Mouse (Mus musculus): ENCODE data around the gene Wdr41.

The Wdr41 gene

GRCm38 (mm10) chr13:95034715-95035114, 58.6 kb downstream of the Wdr41 start:
- no peak for DNase-seq (ENCODE audit: low read depth, low spot score)

GRCm38 (mm10) chr13:95038200-95038599, 62.1 kb downstream of the Wdr41 start:
- DNase-seq (ENCODE audit: low read depth, low spot score), result no peak

- DNase-seq (ENCODE audit: low read depth, low spot score), result no peak
Measured at GRCm38 (mm10) chr13:95040140-95040738, 64.1 kb downstream of the Wdr41 start.

GRCm38 (mm10) chr13:95044108-95044507, 68.0 kb downstream of the Wdr41 start:
- DNase-seq (ENCODE audit: low read depth, low spot score), result no peak

GRCm38 (mm10) chr13:95050398-95050797, 74.3 kb downstream of the Wdr41 start:
- no peak for DNase-seq (ENCODE audit: low read depth, low spot score)

GRCm38 (mm10) chr13:95052421-95052820, 76.3 kb downstream of the Wdr41 start:
- no peak for DNase-seq (ENCODE audit: low read depth, low spot score)

GRCm38 (mm10) chr13:95055742-95056388, 79.7 kb downstream of the Wdr41 start:
- DNase-seq (ENCODE audit: low read depth, low spot score), result no peak

GRCm38 (mm10) chr13:95056501-95057280, 80.5 kb downstream of the Wdr41 start:
- DNase-seq (ENCODE audit: low read depth, low spot score), result no peak

GRCm38 (mm10) chr13:95058885-95059284, 82.7 kb downstream of the Wdr41 start:
- DNase-seq (ENCODE audit: low read depth, low spot score), result no peak

GRCm38 (mm10) chr13:95063390-95064017, 87.4 kb downstream of the Wdr41 start:
- DNase-seq (ENCODE audit: low read depth, low spot score), result no peak

GRCm38 (mm10) chr13:95067854-95068253, 91.7 kb downstream of the Wdr41 start:
- DNase-seq (ENCODE audit: low read depth, low spot score), result peak; percentile 49

GRCm38 (mm10) chr13:95070268-95070667, 94.1 kb downstream of the Wdr41 start:
- DNase-seq (ENCODE audit: low read depth, low spot score), result peak; percentile 39

Data from ES-CJ7 (cell line).